Mouse (Mus musculus): ENCODE measurements at regions not wholly inside any gene's neighbourhood (a gene's known extent, or its start where the extent isn't known, plus 50 kb on each side); places are given as distances from the start of the nearest gene placed in this dataset.

DNA sequence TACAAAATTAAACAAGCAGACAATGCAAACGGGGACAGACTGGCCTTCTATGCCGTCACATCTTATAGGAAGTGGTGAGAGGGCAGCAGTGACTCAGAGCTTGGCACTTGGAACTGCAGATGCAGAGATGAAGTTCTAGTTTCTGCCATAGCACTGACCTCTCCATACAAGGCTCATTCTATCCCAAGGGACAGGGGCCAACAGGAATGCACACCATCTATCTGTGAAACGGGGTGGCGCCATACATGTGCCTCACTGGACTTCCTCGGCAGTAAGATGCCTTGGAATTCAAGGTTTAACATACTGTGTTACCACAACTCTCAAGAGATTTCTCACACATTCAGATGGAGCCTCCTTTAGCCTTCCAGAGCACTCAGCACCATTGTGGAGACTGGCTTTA lies 495.6 kb upstream of the Pkn2 start:
- H3K4me3 ChIP-seq (replicated peaks): no peak overlapping the region
- no peaks in the 10 kb centered on the region for H3K36me3 ChIP-seq
- no peak overlapping the region for H3K9ac ChIP-seq (replicated peaks)
- H3K27me3 ChIP-seq: no peaks in the 10 kb centered on the region
- H3K4me2 ChIP-seq (replicated peaks): no peak overlapping the region
- no peak for ATAC-seq
- no peaks in the 10 kb centered on the region for H3K4me1 ChIP-seq (replicated peaks)
- no peak overlapping the region for H3K27ac ChIP-seq
- no peaks in the 10 kb centered on the region for H3K9me3 ChIP-seq
- WGBS: 89% methylated on average over 5 of the region's 5 CpGs

DNA sequence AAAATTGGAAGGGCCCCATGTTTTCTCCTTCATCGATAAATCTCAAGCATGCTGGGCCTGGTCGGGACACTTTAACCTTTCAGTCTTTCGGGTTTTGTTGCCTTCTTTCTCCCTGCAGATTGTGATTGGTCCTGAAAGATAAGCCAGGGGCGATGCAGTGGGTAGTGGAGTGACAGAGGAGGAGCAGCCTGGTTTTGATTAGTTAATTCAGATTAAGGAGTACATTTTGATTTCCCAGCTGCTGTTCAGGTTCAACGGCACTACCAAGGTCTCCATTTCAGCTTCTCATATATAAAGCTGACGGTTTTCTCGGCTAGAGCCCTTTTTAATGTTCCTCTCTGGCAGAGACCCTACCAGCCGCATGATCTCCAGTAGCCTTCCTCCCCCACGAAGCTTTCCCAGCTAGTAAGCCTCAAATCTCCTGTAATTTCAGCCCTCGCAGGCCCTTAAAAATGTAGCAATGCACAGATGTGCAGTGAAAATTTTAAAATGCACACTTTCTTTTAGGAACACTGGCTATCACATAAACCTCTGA lies 493.8 kb upstream of the Pkn2 start:
- Histone ChIP-seq H3K9me3 (no peaks in the 10 kb centered on the region), H3K36me3 (no peaks in the 10 kb centered on the region), H3K27ac (no peak overlapping the region), H3K4me1 (replicated peaks) (no peaks in the 10 kb centered on the region), H3K4me3 (replicated peaks) (no peak overlapping the region), H3K9ac (replicated peaks) (no peak overlapping the region), H3K27me3 (no peaks in the 10 kb centered on the region), H3K4me2 (replicated peaks) (no peak overlapping the region)
- no peak for ATAC-seq
- WGBS: 64% methylated on average over 10 of the region's 10 CpGs

DNA sequence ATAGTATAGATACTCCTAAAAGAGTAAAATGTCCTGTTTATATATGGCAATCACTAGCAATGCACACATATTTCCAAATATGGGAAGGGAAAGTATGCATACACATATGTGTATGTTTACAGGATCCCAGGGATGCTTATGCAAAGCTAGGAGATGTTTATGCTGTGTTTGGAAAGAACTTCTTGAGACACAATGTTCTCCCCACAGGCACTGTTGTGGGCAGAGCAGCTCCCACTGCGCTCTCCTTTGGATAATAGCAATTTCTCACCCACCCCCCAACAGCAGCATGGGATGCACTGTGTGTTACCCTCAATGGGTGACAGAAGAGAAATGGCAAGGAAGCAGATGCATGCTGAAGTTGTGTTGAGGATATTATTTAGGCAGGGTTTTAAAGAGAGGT lies 491.7 kb upstream of the Pkn2 start:
- WGBS: 92% methylated on average over 1 of the region's 1 CpGs
- no peak overlapping the region for H3K27ac ChIP-seq
- H3K27me3 ChIP-seq: no peaks in the 10 kb centered on the region
- H3K4me2 ChIP-seq (replicated peaks): no peak overlapping the region
- no peak overlapping the region for H3K4me3 ChIP-seq (replicated peaks)
- H3K4me1 ChIP-seq (replicated peaks): no peaks in the 10 kb centered on the region
- no peak overlapping the region for H3K9ac ChIP-seq (replicated peaks)
- H3K9me3 ChIP-seq: no peaks in the 10 kb centered on the region
- no peaks in the 10 kb centered on the region for H3K36me3 ChIP-seq
- no peak for ATAC-seq

DNA sequence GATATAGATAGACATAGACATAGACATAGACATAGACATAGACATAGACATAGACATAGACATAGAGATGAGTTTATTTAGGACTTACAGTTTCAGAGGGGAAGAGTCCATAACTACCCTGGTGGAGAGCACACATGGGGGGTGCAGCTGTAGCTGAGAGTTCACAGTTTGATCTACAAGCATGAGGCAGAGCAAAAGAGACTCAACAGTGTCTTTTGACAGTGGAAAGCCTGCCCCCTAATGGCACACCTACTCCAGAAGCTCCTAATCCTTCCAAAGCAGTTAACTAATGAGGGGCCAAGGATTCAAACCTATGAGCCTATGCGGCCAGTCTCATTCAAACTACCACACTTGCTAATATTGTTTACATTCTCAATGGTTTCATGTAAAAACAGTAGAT lies 487.2 kb upstream of the Pkn2 start:
- Histone ChIP-seq H3K9ac (replicated peaks) (no peak overlapping the region), H3K4me1 (replicated peaks) (no peaks in the 10 kb centered on the region), H3K36me3 (no peaks in the 10 kb centered on the region), H3K4me3 (replicated peaks) (no peak overlapping the region), H3K27ac (no peak overlapping the region), H3K27me3 (no peaks in the 10 kb centered on the region), H3K9me3 (no peaks in the 10 kb centered on the region), H3K4me2 (replicated peaks) (no peak overlapping the region)
- ATAC-seq: no peak
- whole genome bisulfite sequencing: 82% methylated on average over 1 of the region's 1 CpGs

DNA sequence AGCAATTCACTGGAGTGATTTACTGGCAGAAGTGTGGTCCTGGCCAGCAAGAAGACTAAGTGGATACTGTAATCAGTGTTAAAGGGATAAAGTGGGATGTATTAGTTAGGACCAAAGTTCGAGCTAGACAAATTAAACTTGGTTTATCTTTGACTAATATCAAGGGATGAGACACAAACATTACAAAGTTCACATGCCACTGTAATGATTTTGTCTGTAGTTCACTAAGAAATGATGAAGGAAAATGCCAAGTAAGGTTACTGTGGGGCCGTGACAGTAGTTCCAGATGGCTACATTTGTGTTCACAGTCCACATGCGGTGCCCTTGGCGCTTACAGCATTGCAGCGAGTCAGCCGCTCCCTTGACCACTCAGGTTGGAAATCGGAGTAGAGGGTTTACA lies 458.2 kb upstream of the Pkn2 start:
- H3K27ac ChIP-seq: no peak overlapping the region
- no peaks in the 10 kb centered on the region for H3K27me3 ChIP-seq
- no peak overlapping the region for H3K4me3 ChIP-seq (replicated peaks)
- WGBS: 95% methylated on average over 7 of the region's 7 CpGs
- ATAC-seq: no peak
- no peaks in the 10 kb centered on the region for H3K4me1 ChIP-seq (replicated peaks)
- H3K36me3 ChIP-seq: no peaks in the 10 kb centered on the region
- no peak overlapping the region for H3K9ac ChIP-seq (replicated peaks)
- no peak overlapping the region for H3K4me2 ChIP-seq (replicated peaks)
- H3K9me3 ChIP-seq: no peaks in the 10 kb centered on the region

DNA sequence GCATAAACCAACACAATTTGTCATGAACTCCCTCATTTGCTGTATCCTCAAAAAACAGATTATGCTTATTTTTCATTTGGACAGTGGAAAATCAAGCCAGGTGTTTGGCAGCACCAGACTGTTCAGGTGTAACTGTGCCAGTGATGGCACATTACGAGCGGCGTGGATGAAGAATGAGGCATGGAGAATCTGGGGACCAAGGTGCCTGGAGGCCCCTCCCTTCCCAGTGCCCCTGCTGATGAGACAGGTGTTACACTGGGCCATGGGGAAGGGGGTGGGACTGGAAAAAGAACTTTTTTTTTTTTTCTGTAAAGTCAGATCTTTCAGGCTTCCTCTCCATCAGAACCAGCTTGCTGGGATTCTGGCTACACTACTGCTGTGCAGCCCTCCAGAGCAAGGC lies 451.5 kb upstream of the Pkn2 start:
- Histone ChIP-seq H3K4me2 (replicated peaks) (no peak overlapping the region), H3K27me3 (no peaks in the 10 kb centered on the region), H3K9ac (replicated peaks) (no peak overlapping the region), H3K4me3 (replicated peaks) (no peak overlapping the region), H3K27ac (no peak overlapping the region), H3K36me3 (no peaks in the 10 kb centered on the region), H3K9me3 (no peaks in the 10 kb centered on the region), H3K4me1 (replicated peaks) (no peaks in the 10 kb centered on the region)
- 94% methylated on average over 3 of the region's 3 CpGs for WGBS
- ATAC-seq: no peak

DNA sequence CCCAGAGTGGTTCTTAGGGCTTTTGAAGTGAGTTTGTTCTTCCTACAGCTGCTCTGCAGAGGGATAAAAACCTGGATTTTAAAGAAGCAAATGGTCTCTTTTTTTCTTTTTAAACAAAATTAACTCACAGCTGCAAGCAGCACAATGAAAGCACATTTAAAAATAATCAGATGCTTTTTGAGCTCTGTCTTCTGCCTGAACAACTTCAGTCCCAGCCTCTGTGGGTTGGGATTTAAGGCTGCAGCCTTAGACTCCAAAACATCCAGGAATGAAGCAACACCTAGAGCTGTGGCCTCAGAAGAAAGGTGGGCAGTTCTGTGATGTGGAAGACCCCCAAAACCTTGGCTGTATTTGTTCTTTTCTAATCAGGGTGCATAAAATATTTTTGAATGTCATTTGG lies 446.7 kb upstream of the Pkn2 start:
- H3K4me1 ChIP-seq (replicated peaks): no peaks in the 10 kb centered on the region
- H3K9ac ChIP-seq (replicated peaks): no peak overlapping the region
- H3K27me3 ChIP-seq: no peaks in the 10 kb centered on the region
- H3K27ac ChIP-seq: no peak overlapping the region
- no peaks in the 10 kb centered on the region for H3K36me3 ChIP-seq
- no peaks in the 10 kb centered on the region for H3K9me3 ChIP-seq
- ATAC-seq: no peak
- no peak overlapping the region for H3K4me3 ChIP-seq (replicated peaks)
- no peak overlapping the region for H3K4me2 ChIP-seq (replicated peaks)

DNA sequence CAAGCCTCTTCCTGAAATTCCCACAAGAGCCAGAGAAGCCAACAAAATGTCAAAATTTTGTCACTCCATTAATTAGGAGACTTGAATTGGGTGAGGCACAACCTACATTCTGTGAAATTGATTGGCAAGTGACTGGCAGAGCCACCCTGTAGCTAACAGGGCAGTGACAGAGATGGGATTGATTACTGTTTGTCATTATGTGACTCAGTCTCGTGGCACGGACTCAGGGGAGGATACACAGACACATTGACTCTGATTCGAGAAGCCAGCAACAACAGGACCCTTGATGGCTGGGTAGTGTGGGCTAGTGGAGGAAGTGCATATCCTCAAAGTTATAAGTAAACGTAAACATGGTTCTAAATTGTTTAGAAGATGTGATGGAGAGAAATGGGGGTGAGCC lies 445.8 kb upstream of the Pkn2 start:
- no peak overlapping the region for H3K4me3 ChIP-seq (replicated peaks)
- H3K9me3 ChIP-seq: no peaks in the 10 kb centered on the region
- H3K9ac ChIP-seq (replicated peaks): no peak overlapping the region
- ATAC-seq: no peak
- 77% methylated on average over 4 of the region's 4 CpGs for WGBS
- H3K4me2 ChIP-seq (replicated peaks): no peak overlapping the region
- no peak overlapping the region for H3K27ac ChIP-seq
- no peaks in the 10 kb centered on the region for H3K36me3 ChIP-seq
- no peaks in the 10 kb centered on the region; the same call in 1 of the 2 replicates for H3K4me1 ChIP-seq (replicated peaks)
- no peaks in the 10 kb centered on the region for H3K27me3 ChIP-seq

DNA sequence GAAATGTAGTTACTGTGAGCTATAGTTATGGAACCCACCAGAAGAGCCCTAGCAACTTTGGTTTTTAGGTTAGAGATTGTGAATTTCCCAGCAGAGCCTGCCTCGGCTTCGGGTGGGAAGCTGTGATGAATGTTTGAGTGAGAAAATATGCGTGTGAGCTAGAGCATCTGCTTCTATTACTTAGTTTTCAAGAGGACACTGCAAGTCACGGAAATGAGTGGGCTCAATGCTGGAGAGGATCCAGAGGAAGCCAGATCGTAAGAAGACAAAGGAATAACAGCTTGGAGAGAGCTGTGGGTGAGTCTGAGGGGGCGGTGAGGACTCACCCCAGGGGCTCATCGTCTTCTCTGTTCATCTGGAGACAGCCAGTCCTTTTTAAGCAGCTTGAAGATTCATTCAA lies 434.7 kb upstream of the Pkn2 start:
- WGBS: 74% methylated on average over 7 of the region's 7 CpGs
- Histone ChIP-seq H3K4me1 (replicated peaks) (no peaks in the 10 kb centered on the region), H3K9me3 (no peaks in the 10 kb centered on the region), H3K4me2 (replicated peaks) (no peak overlapping the region), H3K36me3 (no peaks in the 10 kb centered on the region), H3K4me3 (replicated peaks) (no peak overlapping the region), H3K27me3 (no peaks in the 10 kb centered on the region), H3K9ac (replicated peaks) (no peak overlapping the region), H3K27ac (no peak overlapping the region)
- ATAC-seq: no peak

DNA sequence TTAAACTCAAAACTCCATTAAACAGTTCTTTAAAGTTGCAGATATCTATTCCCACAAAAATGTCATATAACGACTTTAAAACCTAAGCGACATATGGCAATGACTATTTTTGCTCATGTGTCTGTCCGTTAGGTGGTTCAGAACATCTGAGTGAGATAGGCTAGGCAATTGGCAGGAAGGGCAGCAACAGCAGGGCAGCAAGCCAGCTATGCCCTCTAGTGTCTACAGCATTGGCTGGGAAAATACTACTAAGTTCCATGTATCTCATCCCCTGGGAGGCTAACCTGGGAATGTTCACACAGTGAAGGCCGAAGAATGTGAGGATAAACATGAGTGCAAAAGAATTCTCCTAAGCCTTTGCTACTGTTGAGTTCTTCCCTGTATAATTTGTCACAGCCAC lies 410.0 kb upstream of the Pkn2 start:
- Histone ChIP-seq H3K4me3 (replicated peaks) (no peak overlapping the region), H3K9me3 (no peaks in the 10 kb centered on the region), H3K36me3 (no peaks in the 10 kb centered on the region), H3K9ac (replicated peaks) (no peak overlapping the region), H3K4me2 (replicated peaks) (no peak overlapping the region), H3K27me3 (no peaks in the 10 kb centered on the region), H3K27ac (no peak overlapping the region), H3K4me1 (replicated peaks) (no peaks in the 10 kb centered on the region)
- whole genome bisulfite sequencing: 87% methylated on average over 4 of the region's 4 CpGs
- ATAC-seq: no peak

DNA sequence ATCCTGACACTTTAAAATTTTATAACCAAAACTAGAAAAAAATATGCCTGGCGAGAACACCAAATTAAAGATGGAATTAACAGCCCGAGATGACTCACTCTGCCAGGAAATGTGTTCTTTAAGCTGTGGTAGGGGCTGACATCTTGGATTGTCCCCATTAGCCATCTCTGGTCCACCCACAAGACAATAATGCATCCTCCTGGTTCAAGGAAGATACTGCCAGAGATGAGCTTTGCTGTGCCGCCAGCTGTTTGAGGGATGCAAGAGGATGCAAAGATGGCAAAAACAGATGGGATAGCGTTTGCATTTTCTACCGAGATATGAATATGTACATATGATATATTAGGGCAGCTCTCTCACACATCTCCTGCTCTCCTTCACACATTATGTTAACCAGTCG lies 382.3 kb upstream of the Pkn2 start:
- Histone ChIP-seq H3K9me3 (no peaks in the 10 kb centered on the region), H3K9ac (replicated peaks) (no peak overlapping the region), H3K27ac (no peak overlapping the region), H3K4me3 (replicated peaks) (no peak overlapping the region), H3K27me3 (no peaks in the 10 kb centered on the region), H3K4me1 (replicated peaks) (no peaks in the 10 kb centered on the region), H3K4me2 (replicated peaks) (no peak overlapping the region), H3K36me3 (no peaks in the 10 kb centered on the region)
- no peak for ATAC-seq
- 90% methylated on average over 6 of the region's 6 CpGs for WGBS

DNA sequence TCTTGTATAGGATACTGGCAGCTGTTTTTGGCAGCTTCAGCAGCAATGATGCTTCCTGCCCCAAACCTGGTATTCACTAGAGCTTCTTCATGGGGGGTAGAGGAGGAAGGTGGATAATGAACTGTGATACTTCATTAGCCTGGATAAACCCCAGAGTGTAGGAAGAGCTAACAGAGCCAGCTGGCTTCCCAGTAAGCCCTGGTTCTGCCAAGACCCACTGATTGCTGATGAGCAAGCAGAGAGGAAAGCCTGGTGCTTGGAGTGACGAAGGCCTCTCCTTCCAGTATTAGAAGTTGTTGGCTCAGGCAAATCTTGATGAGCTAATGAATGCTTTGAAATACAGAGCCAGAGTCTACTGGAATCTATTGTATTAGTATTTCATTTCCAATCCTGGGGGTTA lies 370.8 kb upstream of the Pkn2 start:
- H3K9ac ChIP-seq (replicated peaks): no peak overlapping the region
- no peak overlapping the region for H3K4me3 ChIP-seq (replicated peaks)
- H3K27me3 ChIP-seq: no peaks in the 10 kb centered on the region
- no peak overlapping the region for H3K27ac ChIP-seq
- no peaks in the 10 kb centered on the region for H3K36me3 ChIP-seq
- ATAC-seq: no peak
- no peak overlapping the region for H3K4me2 ChIP-seq (replicated peaks)
- H3K4me1 ChIP-seq (replicated peaks): no peaks in the 10 kb centered on the region
- H3K9me3 ChIP-seq: no peaks in the 10 kb centered on the region
- WGBS: 78% methylated on average over 1 of the region's 1 CpGs

DNA sequence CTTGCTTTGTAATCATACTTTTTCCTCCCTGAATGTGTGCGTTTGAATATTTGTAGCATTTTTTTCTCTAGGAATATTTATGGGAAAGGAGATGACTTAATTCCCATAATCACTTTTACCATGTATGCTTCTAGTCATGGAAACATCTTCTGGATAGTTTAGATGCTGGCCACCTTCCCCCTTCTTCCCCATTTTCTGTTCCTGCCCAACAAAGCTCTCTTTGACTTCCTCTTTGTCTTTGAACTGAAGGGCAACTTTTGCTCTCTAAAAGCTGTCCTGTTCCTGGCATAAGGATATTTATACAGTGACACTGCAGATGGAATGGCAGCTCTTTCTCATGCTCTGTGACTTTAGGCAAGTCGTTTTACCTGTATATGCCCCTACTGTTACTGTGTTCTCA lies 370.2 kb upstream of the Pkn2 start:
- no peak overlapping the region for H3K9ac ChIP-seq (replicated peaks)
- no peak overlapping the region for H3K27ac ChIP-seq
- 81% methylated on average over 2 of the region's 2 CpGs for WGBS
- H3K4me3 ChIP-seq (replicated peaks): no peak overlapping the region
- no peak overlapping the region for H3K4me2 ChIP-seq (replicated peaks)
- H3K36me3 ChIP-seq: no peaks in the 10 kb centered on the region
- H3K4me1 ChIP-seq (replicated peaks): no peaks in the 10 kb centered on the region
- no peaks in the 10 kb centered on the region for H3K27me3 ChIP-seq
- ATAC-seq: no peak
- H3K9me3 ChIP-seq: no peaks in the 10 kb centered on the region

Measured in midbrain, embryonic 13.5 days (tissue).